ENCODE assay signal across 28 mouse cellular contexts in genomic region chr11:111529591-111529990, GRCm38 (mm10).
A peak's percentile ranks its signal among the peaks of the same experiment; 100 is the strongest.
DNase-seq lines count a peak whose midpoint lies in the region; ATAC-seq and TF ChIP-seq lines count a peak whose summit lies in the region.
"Had no signal": no experiment of that assay in that cellular context is flagged by ENCODE, and none has a peak within 500 bp of the region (broad histone marks: within the 10 kb centered on the region; RNA-seq: fewer than 3 reads in every experiment).

No protein-coding gene starts in this region.

- no peak for DNase-seq in frontal cortex, postnatal 25 days (ENCODE audit: low spot score in 2 of 2)
- DNase-seq in left cerebral cortex, adult 18-20 months (ENCODE audit: low spot score in 2 of 2): peak; percentile 21 to 40
- no peak for DNase-seq in left cerebral cortex, postnatal 4 days
- DNase-seq in left cerebral cortex, adult 2 months (ENCODE audit: extremely low spot score in 1 of 2, low spot score in 2 of 2): peak; percentile 24 to 41
- DNase-seq in left cerebral cortex, postnatal 36 days (ENCODE audit: low spot score in 2 of 2): peak; percentile 26 to 29
- DNase-seq: cerebellum, adult 2 months; cerebellum, postnatal 14 days; forebrain, postnatal 0 days; gastrocnemius, adult 2 months; heart, postnatal 14 days; kidney, adult 11 months; kidney, postnatal 14 days; liver, embryonic 13.5 days; lung, adult 18-20 months; lung, postnatal 4 days had no signal

- no peak overlapping the region for H3K4me3 ChIP-seq in left cerebral cortex, adult 2 months
- H3K4me3 ChIP-seq: erythroblast, embryonic 14.5 days; gastrocnemius, adult 2 months; hindbrain, embryonic 10.5 days; hindbrain, embryonic 15.5 days; limb, embryonic 10.5 days; limb, embryonic 15.5 days; liver, embryonic 13.5 days; megakaryocyte, embryonic 14.5 days; midbrain, embryonic 12.5 days; neural tube, embryonic 13.5 days had no signal

- no peak; the same call in 1 of the 2 replicates for TF ChIP-seq CTCF in left cerebral cortex, adult 2 months (IDR thresholded peaks at IDR 0.05)

- ATAC-seq in frontal cortex, adult (ENCODE audit: low TSS enrichment): peak; percentile 85
- ATAC-seq in activated CD4-positive, CD25-positive, alpha-beta regulatory T cell, adult 4 months: no peak
- ATAC-seq: CD4-positive, CD25-positive, alpha-beta regulatory T cell, adult 4 months; forebrain, postnatal 0 days; inflammation-experienced regulatory T-cells, adult 6 months; lung, postnatal 0 days had no signal

- H3K27ac ChIP-seq in left cerebral cortex, adult 2 months: no peak overlapping the region
- H3K27ac ChIP-seq: gastrocnemius, adult 2 months; hindbrain, embryonic 10.5 days; hindbrain, embryonic 15.5 days; limb, embryonic 10.5 days; limb, embryonic 15.5 days; liver, embryonic 13.5 days; midbrain, embryonic 12.5 days; neural tube, embryonic 13.5 days had no signal

- intact Hi-C loops in left cerebral cortex, postnatal 4 days (cut with DNase I): loop anchor here (10.0 kb wide), 1 partner anchor 995 kb away; no protein-coding TSS in a partner anchor
- intact Hi-C loops in left cerebral cortex, adult 2 months (cut with DNase I): loop anchor here (10.0 kb wide), 2 partner anchors 425 to 1175 kb away; no protein-coding TSS in a partner anchor
- intact Hi-C loops in left cerebral cortex, postnatal 36 days (cut with DNase I): loop anchor here (10.0 kb wide), 1 partner anchor 1175 kb away; no protein-coding TSS in a partner anchor

Comparison
In these comparisons a context has a peak if more than half of its experiments do, and no peak if none do; other contexts are left out.
1. DNase-seq: peak in left cerebral cortex, adult 18-20 months (2 of 2), left cerebral cortex, adult 2 months (2 of 2) and left cerebral cortex, postnatal 36 days (2 of 2); none in frontal cortex, postnatal 25 days (0 of 2) and left cerebral cortex, postnatal 4 days (single experiment).